Mouse (Mus musculus) cortical plate, adult 2 months (tissue): Measurements from ENCODE around the gene Mmab.

ENCODE experiments used
- CTCF ChIP-seq: fragments of 200-500 bp; IDR thresholded peaks from 2 replicates; pipeline ENCODE4 v1.5.1; 2011; ENCODE audit warnings: mild to moderate bottlenecking, control low read depth, low read length; ENCODE audit not compliant: insufficient read depth; ENCODE audit errors: extremely low read depth
- POLR2A ChIP-seq: fragments of 200-500 bp; IDR thresholded peaks from 2 replicates; pipeline ENCODE4 v1.6.1; 2011; ENCODE audit warnings: mild to moderate bottlenecking, low read length, control low read depth; ENCODE audit not compliant: insufficient read depth; ENCODE audit errors: extremely low read depth

DNA sequence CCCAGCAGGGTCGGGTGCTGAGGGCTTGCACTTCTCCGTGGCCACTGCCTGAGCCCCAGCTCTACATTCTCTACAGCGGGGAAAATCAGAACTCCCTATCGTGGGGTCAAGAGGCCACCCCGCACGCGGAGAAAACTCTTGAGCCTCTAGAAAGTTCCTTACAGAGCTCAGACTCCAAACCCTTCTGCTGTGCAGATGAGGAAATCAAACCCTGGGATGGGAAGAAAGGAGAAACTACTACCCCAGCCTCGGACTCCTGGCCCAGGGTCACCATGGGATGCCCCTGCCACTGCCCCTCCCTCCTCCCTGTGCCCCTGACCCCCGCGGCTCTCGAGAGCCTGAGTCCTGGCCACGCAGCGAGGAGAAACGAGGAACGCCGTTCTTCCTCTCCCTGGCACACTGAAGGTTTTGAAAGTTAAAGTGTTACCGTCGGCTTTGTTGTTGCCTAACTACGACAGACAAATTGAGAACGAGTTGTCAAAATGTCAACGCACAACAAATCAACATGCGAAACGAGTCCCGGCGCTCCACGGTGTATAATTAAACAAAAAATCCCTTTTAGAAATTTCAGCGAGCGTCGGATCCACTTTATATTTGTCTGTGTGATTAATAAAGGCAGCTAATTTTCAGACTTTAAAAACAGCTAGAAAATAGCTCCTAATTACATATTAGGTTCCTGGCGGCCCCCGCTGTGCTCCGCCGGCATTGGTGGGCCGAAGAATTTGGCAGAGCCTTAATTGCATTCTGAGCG, 31.1 kb upstream of the Mmab start:
- TF ChIP-seq POLR2A (no peak), CTCF (no peak)
